Mouse (Mus musculus) megakaryocyte, embryonic 14.5 days (primary cell): ENCODE results near the gene Micall2.

Experiments used
- FLI1 ChIP-seq: IDR thresholded peaks from 2 replicates; pipeline ENCODE4 v1.6.1; 2012; ENCODE audit warnings: low read length, inconsistent platforms, mixed read lengths
- GATA1 ChIP-seq: IDR thresholded peaks from 3 replicates; pipeline ENCODE4 v1.6.1; 2012; ENCODE audit warnings: mixed read lengths, low read length, inconsistent platforms, borderline replicate concordance

- TF ChIP-seq GATA1: no peak
- TF ChIP-seq FLI1: no peak
These were observed 22.0 kb upstream of the Micall2 start for GRCm38 (mm10) chr5:139758096-139758495.
